Mouse (Mus musculus) gastrocnemius, postnatal 36 days (tissue): ENCODE data around the gene Arhgap35. TPM values are rescaled to one million over a fixed set of nuclear protein-coding genes. Genes with fewer than 3 reads are reported as not detected.
"Not testable (repeated sequence)": the region's sequence is repeated elsewhere in the genome, so short reads cannot be mapped to it uniquely, and the experiment has no call there.

Experiments used
- DNase-seq, 2 experiments: peaks; one replicate each; pipeline ENCODE4 v3.0.0; 2022
- intact Hi-C: fragments of 180-260 bp; cut with DNase I; formaldehyde crosslinking; loops from one replicate; pipeline ENCODE4 v1.15.1; 2025
- total RNA-seq, 2 experiments: library from RNA; stranded (reverse); gene quantifications; 2 replicates each; pipeline ENCODE4 v1.2.3; 2021

The Arhgap35 gene
- total RNA-seq, 2 experiments from 2014 or later: 16.1 to 16.3 TPM

DNA sequence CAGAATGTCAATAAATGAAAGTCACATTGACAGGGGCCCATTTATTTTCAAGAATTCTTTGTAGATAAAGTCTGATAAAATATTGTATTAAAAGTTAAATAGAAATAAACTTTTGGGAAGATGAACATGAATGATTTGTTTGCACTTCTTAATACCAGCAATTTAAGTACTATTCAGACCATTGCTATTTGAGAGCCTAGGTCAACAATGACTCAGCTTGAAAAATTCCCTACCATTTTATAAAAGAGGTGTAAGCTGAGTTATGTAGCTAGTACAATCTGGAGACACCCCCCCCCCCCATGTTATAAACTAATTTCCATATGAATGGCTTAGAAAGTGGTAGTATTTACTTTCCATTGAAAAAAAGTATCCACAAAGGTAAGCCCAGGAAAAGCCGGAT lies 5.8 kb downstream of the Arhgap35 start:
- no peak for DNase-seq
- intact Hi-C loops: no loop called here

- no peak for DNase-seq
- intact Hi-C loops: no loop called here
These were observed 6.7 kb downstream of the Arhgap35 start for GRCm38 (mm10) chr7:16608046-16608445.

DNA sequence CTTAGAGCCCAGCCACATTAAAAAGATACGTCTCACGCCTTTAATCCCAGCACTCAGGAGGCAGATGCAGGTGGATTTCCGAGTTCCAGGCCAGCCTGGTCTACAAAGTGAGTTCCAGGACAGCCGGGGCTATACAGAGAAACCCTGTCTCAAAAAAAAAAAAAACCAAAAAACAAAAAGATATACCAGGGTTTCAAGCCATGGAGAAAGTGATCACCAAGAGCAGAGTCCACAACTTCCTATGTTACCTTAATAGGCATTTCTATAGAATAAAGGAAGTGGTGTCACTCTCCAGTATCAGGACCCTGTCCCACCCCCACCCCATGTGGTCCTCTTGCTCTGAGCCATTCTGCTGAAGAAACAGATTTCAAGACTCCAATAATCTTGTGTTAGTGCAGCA lies 8.0 kb downstream of the Arhgap35 start:
- DNase-seq, intact Hi-C loops: not testable (repeated sequence)

DNA sequence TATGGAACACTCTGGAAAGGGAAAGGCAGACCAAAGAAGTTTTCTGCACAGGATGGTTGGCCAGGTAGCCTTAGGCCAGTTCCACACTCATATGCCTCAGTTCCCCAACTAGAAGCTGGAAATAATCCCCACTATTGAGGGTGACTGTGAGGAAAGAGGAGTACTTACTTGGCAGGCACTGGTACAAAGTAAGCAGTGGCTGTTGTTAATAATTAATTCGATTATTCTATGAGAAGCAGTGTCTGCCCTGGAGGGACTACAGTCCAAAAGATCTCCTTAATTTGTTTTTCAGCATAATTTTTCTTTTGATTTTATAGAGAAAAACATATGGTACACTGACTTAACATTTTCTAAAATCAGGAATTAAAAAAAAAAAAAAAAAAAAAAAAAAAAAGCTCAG lies 10.7 kb downstream of the Arhgap35 start:
- no peak for DNase-seq
- intact Hi-C loops: loop anchor here (5.0 kb wide), 1 partner anchor 47 kb away; no protein-coding TSS in a partner anchor

GRCm38 (mm10) chr7:16601683-16602102 lies 13.1 kb downstream of the Arhgap35 start:
- intact Hi-C loops: loop anchor here (5.0 kb wide), 1 partner anchor 44 kb away; no protein-coding TSS in a partner anchor
- no peak for DNase-seq

GRCm38 (mm10) chr7:16599006-16599405 lies 15.8 kb downstream of the Arhgap35 start:
- intact Hi-C loops: no loop called here

DNA sequence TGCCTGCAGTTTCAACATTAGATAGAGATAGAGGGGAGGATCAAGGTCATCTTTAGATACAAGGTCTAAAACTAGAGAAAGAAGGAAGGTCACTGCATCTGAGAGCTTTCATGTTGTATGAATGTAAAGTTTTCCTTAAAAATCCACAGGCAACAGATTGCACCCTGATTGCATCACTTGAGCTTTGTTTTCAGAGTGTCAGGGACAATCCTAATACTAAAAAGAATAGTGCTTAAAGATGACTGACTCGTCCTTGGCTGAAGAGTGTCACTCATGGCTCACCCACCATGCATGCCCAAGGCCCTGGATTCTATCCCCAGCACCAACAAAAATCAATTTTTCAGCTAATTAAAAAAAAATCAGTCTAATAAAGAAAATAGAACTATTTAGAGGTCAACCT lies 23.5 kb downstream of the Arhgap35 start:
- intact Hi-C loops: no loop called here

More at GRCm38 (mm10) chr7:16599006-16599405, 15.8 kb downstream of the Arhgap35 start:
- DNase-seq: no peak

GRCm38 (mm10) chr7:16587649-16588048 lies 27.1 kb downstream of the Arhgap35 start:
- intact Hi-C loops: no loop called here

More for the DNA sequence above, 23.5 kb downstream of the Arhgap35 start:
- DNase-seq: no peak

DNA sequence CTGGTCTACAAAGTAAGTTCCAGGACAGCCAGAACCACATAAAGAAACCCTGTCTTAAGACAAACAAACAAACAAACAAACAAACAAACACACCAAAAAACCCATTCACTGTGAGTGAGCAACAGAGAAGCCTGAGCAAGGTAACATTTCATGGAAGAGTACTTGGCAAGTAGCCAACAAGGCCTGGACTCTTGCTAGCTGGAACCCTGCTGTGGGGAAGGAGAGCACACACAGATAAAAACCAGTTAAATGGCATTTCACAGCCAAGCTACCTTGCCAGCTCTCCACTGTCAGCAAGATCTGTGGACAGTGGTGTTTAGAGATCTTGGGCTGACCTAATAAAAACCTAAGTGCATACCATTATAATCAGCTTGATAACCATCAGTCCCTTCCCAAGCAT lies 30.4 kb downstream of the Arhgap35 start:
- intact Hi-C loops: no loop called here

More at GRCm38 (mm10) chr7:16587649-16588048, 27.1 kb downstream of the Arhgap35 start:
- DNase-seq: no peak

GRCm38 (mm10) chr7:16583775-16584174 lies 31.0 kb downstream of the Arhgap35 start:
- DNase-seq: no peak
- intact Hi-C loops: no loop called here

More for the DNA sequence above, 30.4 kb downstream of the Arhgap35 start:
- no peak for DNase-seq

GRCm38 (mm10) chr7:16582299-16582698 lies 32.5 kb downstream of the Arhgap35 start:
- intact Hi-C loops: no loop called here
- DNase-seq: no peak

DNA sequence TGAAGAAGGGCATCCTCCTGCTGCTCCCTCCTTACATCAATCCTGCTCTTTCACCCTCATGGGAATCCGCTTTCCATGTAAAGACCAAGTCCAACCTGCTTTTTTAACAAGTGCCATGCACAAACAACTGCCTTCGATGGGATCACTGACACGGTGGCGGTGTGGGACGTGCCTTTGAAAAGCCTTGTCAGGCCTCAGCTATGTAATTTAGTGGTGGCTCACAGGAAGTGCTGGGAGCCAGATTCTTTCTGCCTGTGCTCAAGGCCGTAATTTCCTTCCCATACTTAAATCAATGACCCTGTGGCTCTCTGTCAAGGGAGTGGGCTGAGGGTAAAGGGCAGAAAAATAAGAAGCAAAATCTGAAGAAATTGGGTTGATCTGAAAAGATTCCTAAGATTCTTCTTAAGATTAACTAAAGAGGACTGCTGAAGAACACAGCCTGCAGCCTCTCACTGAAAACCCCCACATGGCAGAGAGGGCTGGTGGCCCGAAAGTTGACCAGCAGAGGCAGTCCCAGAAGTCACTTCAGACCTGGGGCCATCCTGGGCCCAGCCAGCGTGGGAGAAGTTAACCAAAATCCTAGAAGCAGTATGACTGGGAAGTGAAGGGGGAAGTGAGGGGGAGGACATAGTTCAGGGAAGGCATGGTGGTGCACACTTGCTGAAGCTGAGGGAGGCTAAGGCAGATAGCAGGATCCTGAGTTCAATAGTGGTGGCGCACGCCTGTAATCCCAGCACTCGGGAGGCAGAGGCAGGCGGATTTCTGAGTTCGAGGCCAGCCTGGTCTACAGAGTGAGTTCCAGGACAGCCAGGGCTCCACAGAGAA lies 33.3 kb downstream of the Arhgap35 start:
- no peak for DNase-seq

DNA sequence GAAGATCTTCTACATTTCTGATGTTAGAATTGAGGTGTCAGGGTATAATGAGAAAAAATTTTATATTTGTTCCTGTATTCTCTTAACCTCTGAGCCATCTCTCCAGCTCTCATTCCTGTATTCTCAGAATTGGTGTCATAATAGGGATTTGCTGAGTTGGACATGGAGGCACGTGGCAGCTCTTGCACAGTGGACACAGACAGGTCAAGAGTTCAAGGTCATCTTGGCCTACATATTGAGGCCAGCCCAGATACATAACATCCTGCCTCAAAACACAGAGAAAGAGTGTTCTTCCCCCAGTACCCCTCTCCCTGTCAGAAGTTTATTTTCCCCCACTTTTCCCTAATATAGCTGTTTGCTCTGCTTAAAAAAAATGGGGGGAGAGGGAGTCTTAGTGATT lies 38.1 kb downstream of the Arhgap35 start:
- intact Hi-C loops: loop anchor here (5.0 kb wide), 1 partner anchor 36 kb away; the partner anchor contains the start of gene Arhgap35
- no peak for DNase-seq

More for the DNA sequence above, 33.3 kb downstream of the Arhgap35 start:
- intact Hi-C loops: no loop called here

DNA sequence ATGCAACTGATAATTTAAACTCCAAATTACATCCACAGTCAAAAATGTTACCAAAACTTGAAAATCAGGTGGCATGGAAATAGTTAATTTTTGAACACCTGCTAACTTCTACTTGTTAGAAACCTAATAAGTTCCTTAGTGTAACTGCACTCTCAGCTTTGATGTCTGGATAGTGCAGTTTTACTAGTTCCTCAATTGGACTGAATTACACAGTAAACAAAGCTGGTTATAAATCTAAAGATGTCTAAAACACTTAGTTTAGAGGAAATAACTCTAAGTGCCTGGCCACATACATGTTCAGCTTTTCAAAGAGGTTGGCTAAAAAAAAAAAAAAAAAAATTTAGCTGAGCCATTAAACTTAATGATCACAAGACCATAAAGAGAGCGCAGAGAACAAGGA lies 43.6 kb downstream of the Arhgap35 start:
- intact Hi-C loops: no loop called here
- no peak for DNase-seq

- intact Hi-C loops: no loop called here
- no peak for DNase-seq
These were observed 44.1 kb downstream of the Arhgap35 start for GRCm38 (mm10) chr7:16570737-16571136.

DNA sequence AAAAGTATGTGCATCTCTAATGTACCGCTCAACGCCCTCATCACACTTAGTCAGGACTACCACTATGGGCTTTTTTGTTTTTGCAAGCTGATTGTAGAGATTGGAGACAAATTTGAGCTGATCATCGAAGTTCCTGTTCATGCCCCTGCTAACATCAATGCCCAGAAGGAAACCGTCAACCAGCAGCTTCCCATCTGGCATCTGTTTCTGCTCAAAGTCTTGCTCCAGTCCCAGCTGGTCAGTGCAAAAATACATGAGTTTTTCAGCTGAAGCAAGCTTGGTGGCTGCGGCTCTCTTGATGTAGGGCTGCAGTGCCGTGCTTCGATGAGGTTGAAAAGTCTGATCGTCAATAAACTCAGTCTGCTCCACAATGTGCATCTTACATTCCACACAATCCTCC lies 50.3 kb downstream of the Arhgap35 start:
- no peak for DNase-seq
- intact Hi-C loops: no loop called here

- intact Hi-C loops: loop anchor here (5.0 kb wide), 1 partner anchor 44 kb away; no protein-coding TSS in a partner anchor
- no peak for DNase-seq
These were observed 56.8 kb downstream of the Arhgap35 start for GRCm38 (mm10) chr7:16557783-16558538.

GRCm38 (mm10) chr7:16557251-16557650 lies 57.5 kb downstream of the Arhgap35 start:
- intact Hi-C loops: loop anchor here (5.0 kb wide), 1 partner anchor 45 kb away; no protein-coding TSS in a partner anchor
- DNase-seq: no peak

- intact Hi-C loops: no loop called here
- DNase-seq: no peak
These were observed 60.6 kb downstream of the Arhgap35 start for GRCm38 (mm10) chr7:16554215-16554614.

DNA sequence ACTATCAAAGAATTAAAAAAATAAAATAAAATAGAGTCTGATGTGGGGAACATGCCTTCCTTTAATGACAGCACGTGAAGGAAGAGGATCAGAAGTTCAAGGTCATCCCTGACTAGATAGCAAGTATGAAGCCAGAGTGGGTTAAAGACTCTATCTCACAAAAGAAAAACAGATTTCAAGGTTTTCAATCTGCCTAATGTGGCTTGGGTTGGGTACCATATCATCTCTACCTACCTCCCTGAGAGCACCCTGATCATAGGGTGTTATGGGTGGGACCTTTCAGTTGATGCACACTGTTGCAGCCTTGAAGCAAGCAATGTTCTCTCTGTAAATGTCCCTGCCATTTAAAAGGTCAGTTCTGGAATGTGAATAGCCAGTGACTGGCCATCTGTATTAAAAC lies 63.2 kb downstream of the Arhgap35 start:
- DNase-seq: no peak
- intact Hi-C loops: no loop called here

DNA sequence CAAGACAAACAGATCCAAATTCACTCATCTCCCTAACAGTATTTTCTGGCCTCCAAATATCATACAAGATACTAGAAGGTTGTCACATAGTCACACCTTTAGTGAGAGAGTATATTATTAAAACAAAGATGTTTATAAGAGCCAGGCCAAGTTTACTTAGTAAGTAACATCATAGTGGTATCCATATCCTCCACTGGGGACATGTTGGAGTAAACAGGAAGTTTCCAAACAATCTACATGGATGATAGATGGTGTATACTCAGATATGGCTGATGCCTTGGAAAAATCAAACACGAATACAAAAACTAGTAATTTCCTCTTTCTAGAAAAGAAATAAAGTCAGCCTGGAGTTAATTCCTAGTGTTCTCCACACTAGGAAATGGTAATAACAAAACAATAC lies 65.5 kb downstream of the Arhgap35 start:
- no peak for DNase-seq
- intact Hi-C loops: no loop called here
